Mouse (Mus musculus): ENCODE data around the gene Rpl22. TPM values are rescaled to one million over a fixed set of nuclear protein-coding genes. Genes with fewer than 3 reads are reported as not detected.

Rpl22 gene
- polyA plus RNA-seq, 1 experiment from 2014 or later = 276 TPM

GRCm38 (mm10) chr4:152382528-152383252 is 57.1 kb downstream of the Rpl22 start:
- WGBS = 82% methylated on average over 17 of the region's 17 CpGs
- H3K4me2 ChIP-seq (ENCODE audit: low read length) = no peak overlapping the region
- ATAC-seq (ENCODE audit: insufficient number of reproducible peaks, insufficient read depth, low FRiP score, low read depth) = no peak

More at GRCm38 (mm10) chr4:152382528-152383252, 57.1 kb downstream of the Rpl22 start:
- Histone ChIP-seq H3K9ac (ENCODE audit: low read length) (no peak overlapping the region), H3K4me1 (ENCODE audit: control insufficient read depth in 2 of 2, insufficient read depth in 2 of 2, low read length in 2 of 2) (no peaks in the 10 kb centered on the region), H3K27ac (replicated peaks in 1 of 2; ENCODE audit: control insufficient read depth in 1 of 2, insufficient read depth in 1 of 2, low read depth in 2 of 2, low read length in 2 of 2) (no peak overlapping the region), H3K36me3 (ENCODE audit: control insufficient read depth, insufficient read depth, low read length) (no peaks in the 10 kb centered on the region), H3K4me3 (ENCODE audit: control insufficient read depth in 1 of 2, insufficient read depth in 1 of 2, low read depth in 1 of 2, low read length in 2 of 2) (no peak overlapping the region), H3K27me3 (ENCODE audit: control insufficient read depth, insufficient read depth, low read length) (no peaks in the 10 kb centered on the region), H3K9me3 (ENCODE audit: control insufficient read depth, low read length) (no peaks in the 10 kb centered on the region)

Other genes starting within 250 kb of the Rpl22 start
- gene Tnfrsf25, start 209.8 kb upstream of the Rpl22 start, polyA plus RNA-seq (2014; fragmentation: Nextera tagmentation; extraction: Ambion mirVana) = 0.34 and 0.43 TPM in 2 replicates
- 0.63 and 0.76 TPM in 2 replicates for gene Espn, start 173.4 kb upstream of the Rpl22 start, polyA plus RNA-seq (2014; fragmentation: Nextera tagmentation; extraction: Ambion mirVana)
- not detected in 2 replicates for gene Hes2, start 166.9 kb upstream of the Rpl22 start, polyA plus RNA-seq (2014; fragmentation: Nextera tagmentation; extraction: Ambion mirVana)
- 62.8 and 72.9 TPM in 2 replicates for gene Acot7, start 147.6 kb upstream of the Rpl22 start, polyA plus RNA-seq (2014; fragmentation: Nextera tagmentation; extraction: Ambion mirVana)
- gene Gpr153, start 51.5 kb upstream of the Rpl22 start, polyA plus RNA-seq (2014; fragmentation: Nextera tagmentation; extraction: Ambion mirVana) = 14.0 and 18.2 TPM in 2 replicates
- not detected in 2 replicates for gene Hes3, start 34.1 kb upstream of the Rpl22 start, polyA plus RNA-seq (2014; fragmentation: Nextera tagmentation; extraction: Ambion mirVana)
- gene Icmt, start 28.5 kb upstream of the Rpl22 start, polyA plus RNA-seq (2014; fragmentation: Nextera tagmentation; extraction: Ambion mirVana) = 19.4 and 20.3 TPM in 2 replicates
- gene Rnf207, start 6.7 kb upstream of the Rpl22 start, polyA plus RNA-seq (2014; fragmentation: Nextera tagmentation; extraction: Ambion mirVana) = 74.9 and 77.5 TPM in 2 replicates
- 0.03 TPM in 1 of 2 replicates, not detected in the other for gene Chd5, start 12.9 kb downstream of the Rpl22 start, polyA plus RNA-seq (2014; fragmentation: Nextera tagmentation; extraction: Ambion mirVana)
- 1.1 and 1.5 TPM in 2 replicates for gene Nphp4, start 151.0 kb downstream of the Rpl22 start, polyA plus RNA-seq (2014; fragmentation: Nextera tagmentation; extraction: Ambion mirVana)
- 2.6 and 2.7 TPM in 2 replicates for gene Kcnab2, start 152.1 kb downstream of the Rpl22 start, polyA plus RNA-seq (2014; fragmentation: Nextera tagmentation; extraction: Ambion mirVana)

Measured in heart, embryonic 14.5 days (tissue).